Mouse (Mus musculus) thymus, postnatal 10 days (tissue): ENCODE results near the gene Prc1.

Experiments
- DNase-seq, 2 experiments: peaks; one replicate each; pipeline ENCODE4 v3.0.0; 2021; ENCODE audit warnings: low spot score in 2 of 2

Gene Prc1

GRCm38 (mm10) chr7:80294062-80294763, at the start of gene Prc1:
Prc1 (plus strand) TSS chr7:80294450.
- DNase-seq = peak; percentile 98 to 99

GRCm38 (mm10) chr7:80244851-80245250, 49.4 kb upstream of the Prc1 start:
- no peak for DNase-seq

- peak; percentile 96 for DNase-seq
Observed at GRCm38 (mm10) chr7:80246148-80246721, 48.0 kb upstream of the Prc1 start, which contains the start of gene Ttll13. Ttll13 (plus strand) TSS chr7:80246376.

GRCm38 (mm10) chr7:80246859-80247258, 47.4 kb upstream of the Prc1 start:
- DNase-seq = peak in 1 of 2 experiments; percentile 29

DNA sequence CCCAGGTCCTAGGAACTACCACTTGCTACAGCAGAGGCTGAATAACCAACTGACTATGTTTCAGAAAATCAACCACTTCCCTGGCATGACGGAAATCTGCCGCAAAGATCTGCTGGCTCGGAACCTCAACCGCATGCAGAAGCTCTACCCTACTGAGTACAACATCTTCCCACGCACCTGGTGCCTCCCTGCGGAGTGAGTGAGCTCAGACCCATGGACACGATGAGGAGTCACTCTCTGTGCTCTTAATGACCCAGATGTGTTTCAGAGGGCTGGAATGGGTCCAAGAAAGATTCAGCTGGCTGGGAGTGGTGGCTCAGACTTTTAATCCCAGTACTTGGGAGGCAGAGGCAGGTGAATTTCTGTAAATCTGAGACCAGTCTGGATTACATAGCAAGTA, 41.8 kb upstream of the Prc1 start:
- DNase-seq = no peak

- DNase-seq = no peak
Observed at GRCm38 (mm10) chr7:80252886-80253285, 41.4 kb upstream of the Prc1 start.

- DNase-seq = no peak
Observed at GRCm38 (mm10) chr7:80255981-80256380, 38.3 kb upstream of the Prc1 start.

GRCm38 (mm10) chr7:80257706-80258105, 36.5 kb upstream of the Prc1 start:
- no peak for DNase-seq

- peak; percentile 72 to 81 for DNase-seq
Observed at GRCm38 (mm10) chr7:80260625-80261371, 33.5 kb upstream of the Prc1 start, which contains the start of gene Ngrn. Ngrn (plus strand) TSS chr7:80261215.

- no peak for DNase-seq
Observed at GRCm38 (mm10) chr7:80261372-80261990, 32.8 kb upstream of the Prc1 start.

DNA sequence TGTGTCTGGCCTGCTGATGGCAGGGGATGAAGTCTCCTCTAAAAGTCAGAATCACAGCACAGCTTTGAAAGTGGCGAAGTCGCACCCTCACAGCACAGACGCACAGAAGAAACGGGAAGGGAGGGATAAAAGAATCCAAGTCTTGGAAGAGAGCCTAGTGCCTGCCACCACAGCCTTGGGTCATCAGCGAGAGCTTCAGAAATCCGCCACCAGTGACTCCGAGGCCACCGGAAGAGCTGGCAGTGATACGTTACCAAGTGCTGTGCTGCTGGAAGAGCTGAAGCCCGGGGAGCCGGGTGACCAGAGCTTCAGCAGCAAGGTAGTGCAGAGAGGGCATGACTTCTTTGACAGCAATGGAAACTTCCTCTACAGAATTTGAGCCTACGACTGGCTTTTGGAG, 29.6 kb upstream of the Prc1 start:
- DNase-seq = no peak

- no peak for DNase-seq
Observed at GRCm38 (mm10) chr7:80267764-80268163, 26.5 kb upstream of the Prc1 start.

- peak; percentile 94 to 96 for DNase-seq
Observed at GRCm38 (mm10) chr7:80268897-80269750, 25.1 kb upstream of the Prc1 start, which contains the start of gene Vps33b. Vps33b (plus strand) TSS chr7:80269649.

DNA sequence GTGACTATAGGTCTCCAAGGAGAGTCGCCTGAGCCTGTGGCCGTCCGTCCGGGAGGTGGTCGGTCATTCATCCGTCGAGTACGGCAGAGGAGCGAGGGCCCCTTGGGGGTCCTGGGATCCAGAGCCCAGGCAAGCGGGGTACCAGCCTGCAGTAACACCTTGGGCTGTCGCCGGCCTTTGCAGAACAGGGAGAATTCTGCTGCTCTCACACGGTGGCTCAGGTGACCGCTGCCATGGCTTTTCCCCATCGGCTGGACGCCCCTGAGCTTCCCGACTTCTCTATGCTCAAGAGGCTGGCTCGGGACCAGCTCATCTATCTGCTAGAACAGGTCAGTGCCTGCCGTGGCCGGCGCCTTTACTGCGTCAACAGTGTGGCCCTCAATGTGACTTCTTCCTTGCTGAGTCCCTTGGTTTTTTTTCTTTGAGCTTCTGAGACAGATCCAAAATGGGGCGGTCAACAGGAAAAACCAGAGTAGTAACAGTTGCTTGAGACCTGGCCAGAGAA, 24.4 kb upstream of the Prc1 start:
- no peak for DNase-seq

GRCm38 (mm10) chr7:80273456-80273855, 20.8 kb upstream of the Prc1 start:
- no peak for DNase-seq

GRCm38 (mm10) chr7:80276374-80276773, 17.9 kb upstream of the Prc1 start:
- DNase-seq = no peak

- DNase-seq = no peak
Observed at GRCm38 (mm10) chr7:80280032-80280431, 14.2 kb upstream of the Prc1 start.

GRCm38 (mm10) chr7:80280998-80281397, 13.3 kb upstream of the Prc1 start:
- DNase-seq = no peak

GRCm38 (mm10) chr7:80281646-80282045, 12.6 kb upstream of the Prc1 start:
- DNase-seq = no peak

- no peak for DNase-seq
Observed at GRCm38 (mm10) chr7:80283226-80283918, 10.9 kb upstream of the Prc1 start.
